Mouse (Mus musculus) limb, embryonic 14.5 days (tissue): Measurements from ENCODE around the gene Gm5089. TPM values are rescaled to one million over a fixed set of nuclear protein-coding genes. Genes with fewer than 3 reads are reported as not detected.
A peak's percentile ranks its signal among the peaks of the same experiment; 100 is the strongest.

ENCODE experiments used
- ATAC-seq: fragments of 200-750 bp; cut with Nextera tagmentation; 2 replicates; pipeline ENCODE4 v1.8.0; 2017; ENCODE audit warnings: low read depth, moderate number of reproducible peaks, moderate TSS enrichment; ENCODE audit not compliant: low FRiP score
- DNase-seq: peaks from one replicate; pipeline ENCODE4 v3.0.0-alpha.2; 2015; ENCODE audit warnings: low spot score
- H3K27ac ChIP-seq: fragments of 300-500 bp; sonication (generic); replicated peaks from 2 replicates; pipeline ENCODE4 v1.5.1; 2014; ENCODE audit warnings: low read depth, mild to moderate bottlenecking, low read length, moderate library complexity, mixed read lengths
- H3K27me3 ChIP-seq: fragments of 300-500 bp; sonication (generic); 2 replicates; pipeline ENCODE4 v1.6.1; 2014; ENCODE audit warnings: low read length, mixed read lengths; ENCODE audit not compliant: control insufficient read depth, insufficient read depth
- H3K36me3 ChIP-seq: fragments of 300-500 bp; sonication (generic); 2 replicates; pipeline ENCODE4 v1.6.1; 2014; ENCODE audit warnings: mild to moderate bottlenecking, low read length, moderate library complexity, mixed read lengths; ENCODE audit not compliant: control insufficient read depth, insufficient read depth
- H3K4me1 ChIP-seq: fragments of 300-500 bp; sonication (generic); 2 replicates; pipeline ENCODE4 v1.6.1; 2014; ENCODE audit warnings: antibody characterized with exemption, low read length, mixed read lengths; ENCODE audit not compliant: control insufficient read depth, insufficient read depth
- H3K4me2 ChIP-seq: fragments of 300-500 bp; sonication (generic); replicated peaks from 2 replicates; pipeline ENCODE4 v1.6.1; 2014; ENCODE audit warnings: low read depth, mild to moderate bottlenecking, low read length, moderate library complexity; ENCODE audit not compliant: severe bottlenecking
- H3K4me3 ChIP-seq: fragments of 300-500 bp; sonication (generic); replicated peaks from 2 replicates; pipeline ENCODE4 v1.5.1; 2014; ENCODE audit warnings: low read length
- H3K9ac ChIP-seq: fragments of 300-500 bp; sonication (generic); 2 replicates; pipeline ENCODE4 v1.6.1; 2014; ENCODE audit warnings: mild to moderate bottlenecking, low read depth, low read length, moderate library complexity; ENCODE audit not compliant: severe bottlenecking
- H3K9me3 ChIP-seq: fragments of 300-500 bp; sonication (generic); 2 replicates; pipeline ENCODE4 v1.6.1; 2016; ENCODE audit warnings: low read length; ENCODE audit not compliant: control insufficient read depth
- POLR2A ChIP-seq: fragments of 200-500 bp; IDR thresholded peaks from 2 replicates; pipeline ENCODE4 v1.8.0; 2012; ENCODE audit warnings: inconsistent platforms, mild to moderate bottlenecking, moderate library complexity, borderline replicate concordance; ENCODE audit not compliant: insufficient read depth, insufficient read length; ENCODE audit errors: extremely low read depth
- WGBS: fragments of 180-500 bp; shearing (Covaris S2); extraction: QIAGEN DNeasy Blood & Tissue Kit; methylation state at CpG from one replicate; pipeline ENCODE4 v1.1.7; 2014; 5-methylcytosine and 5-hydroxymethylcytosine counted together
- polyA plus RNA-seq, 2 experiments: library from polyadenylated mRNA; depleted of rRNA in 1 of 2; stranded (reverse) in 1 of 2; unstranded in 1 of 2; fragments of >200 nt; fragmentation: Nextera tagmentation in 1 of 2; extraction: Ambion mirVana in 1 of 2; gene quantifications; 2 replicates each; pipeline versions ENCODE4 v1.2.1 to v1.2.3; 2012 to 2014

Gm5089 gene
- polyA plus RNA-seq, 2 experiments = not detected

DNA sequence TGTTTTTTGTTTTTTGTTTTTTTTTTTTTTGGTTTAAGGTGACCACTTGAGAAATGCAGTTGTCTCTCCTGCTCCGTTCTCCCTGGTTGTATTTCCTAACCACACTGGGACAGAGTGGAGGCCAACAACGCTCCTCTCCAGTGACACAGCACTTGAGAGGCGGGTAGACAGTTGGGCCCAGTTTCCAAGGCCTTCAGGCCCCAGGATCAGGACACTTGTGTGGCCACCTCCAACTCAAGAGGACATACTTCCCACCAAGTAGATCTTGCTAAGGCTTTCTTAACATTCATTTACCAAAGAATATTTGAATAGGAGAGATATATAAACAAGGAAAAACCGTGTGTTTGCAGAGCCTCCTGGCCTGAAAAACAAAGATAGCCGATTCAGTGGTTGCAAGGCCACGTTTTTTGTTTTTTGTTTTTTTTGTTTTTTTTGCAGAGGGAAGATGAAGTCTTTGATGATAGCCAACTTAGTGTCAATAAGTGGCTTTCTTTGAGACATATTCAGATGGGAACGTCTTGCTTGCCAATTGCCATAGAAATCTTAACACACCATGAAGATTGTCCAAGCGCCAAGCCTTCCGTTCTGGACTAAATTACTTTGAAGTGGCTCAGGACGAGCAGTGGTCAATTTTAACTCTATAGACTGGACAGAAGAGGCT is 4.1 kb upstream of the Gm5089 start:
- WGBS = 72% methylated on average over 10 of the region's 10 CpGs
- DNase-seq = no peak

DNA sequence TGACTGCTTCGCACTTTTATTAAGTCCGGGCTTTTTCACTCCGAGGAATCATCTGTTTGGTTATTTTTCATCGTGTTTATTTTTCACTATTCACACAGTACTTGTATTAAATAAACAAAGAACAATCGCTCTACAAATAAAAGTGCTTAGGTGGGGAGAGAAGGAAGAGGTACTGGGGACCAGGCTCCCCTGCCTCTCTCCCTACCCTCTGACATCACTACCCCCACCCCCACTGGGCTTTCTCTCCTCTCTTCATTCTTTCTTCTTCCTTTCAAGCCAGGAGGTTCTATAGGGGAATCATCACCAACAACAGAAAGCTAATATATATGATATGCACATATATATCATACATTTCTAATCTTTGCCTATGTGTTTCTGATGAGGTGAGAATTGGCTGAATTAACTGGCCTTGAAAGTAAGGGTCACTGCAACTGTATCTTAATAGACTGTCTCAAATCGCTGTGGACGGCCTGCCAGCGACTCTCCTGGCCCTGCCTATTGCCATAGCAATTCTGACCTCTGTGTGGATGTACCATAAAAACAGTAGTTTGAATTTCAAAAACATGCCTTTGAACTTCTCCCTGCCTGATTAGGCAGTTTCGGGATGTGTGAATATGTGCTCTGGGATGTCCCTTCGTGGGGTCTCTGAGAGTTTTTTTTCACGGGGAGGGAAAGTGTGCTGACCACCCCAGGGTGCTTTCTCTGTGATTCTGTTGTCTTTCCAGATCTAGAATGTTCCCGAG is 3.3 kb upstream of the Gm5089 start:
- peak overlapping the region; percentile 38 for H3K4me2 ChIP-seq
- WGBS = 15% methylated on average over 12 of the region's 12 CpGs
- peak overlapping the region; percentile 23 for H3K4me3 ChIP-seq
- DNase-seq (no peak), ATAC-seq (no peak)
- H3K27ac ChIP-seq = no peak overlapping the region
- H3K9me3 ChIP-seq = no peaks in the 10 kb centered on the region
- no peaks in the 10 kb centered on the region for H3K36me3 ChIP-seq
- no peak overlapping the region for H3K9ac ChIP-seq
- H3K27me3 ChIP-seq = peaks cover 63% of the 10 kb centered on the region
- peaks cover 15% of the 10 kb centered on the region for H3K4me1 ChIP-seq
- no peak for TF ChIP-seq POLR2A

More for the DNA sequence above, 4.1 kb upstream of the Gm5089 start:
- Histone ChIP-seq H3K4me1 (peaks cover 15% of the 10 kb centered on the region), H3K9ac (no peak overlapping the region), H3K9me3 (no peaks in the 10 kb centered on the region), H3K36me3 (no peaks in the 10 kb centered on the region), H3K27me3 (peaks cover 55% of the 10 kb centered on the region), H3K4me2 (no peak overlapping the region), H3K27ac (no peak overlapping the region), H3K4me3 (no peak overlapping the region)
- no peak for TF ChIP-seq POLR2A
- ATAC-seq = no peak

DNA sequence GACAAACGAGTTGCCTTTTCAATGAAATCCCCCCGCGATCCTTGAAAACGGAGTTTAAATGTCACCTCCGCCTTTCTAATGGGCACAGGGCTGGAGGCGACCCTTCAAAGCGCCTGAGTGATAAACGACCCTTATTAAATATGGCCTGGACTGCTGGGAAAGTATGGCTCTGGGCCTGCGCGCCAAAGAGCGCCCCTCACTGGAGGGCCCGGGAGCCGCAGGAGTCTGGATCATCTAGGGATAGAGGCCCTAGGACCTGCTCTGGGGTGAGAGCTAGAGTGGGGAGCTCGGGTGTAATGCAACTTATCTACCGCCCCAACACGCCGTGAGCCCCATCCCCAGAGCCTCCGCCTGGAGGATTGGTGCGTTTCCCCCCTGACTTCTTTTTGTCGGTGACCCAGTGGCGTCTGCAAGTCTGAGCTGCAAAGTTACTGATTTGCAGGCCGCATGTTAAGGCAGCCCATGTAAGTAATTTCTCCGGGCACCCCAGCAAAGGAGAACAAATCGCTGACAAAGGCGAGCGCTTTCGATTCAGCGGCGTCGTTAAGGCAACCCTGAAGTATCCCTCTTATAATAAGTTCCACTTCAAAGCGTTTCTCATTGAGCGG is 2.6 kb upstream of the Gm5089 start:
- Histone ChIP-seq H3K27me3 (peaks cover 70% of the 10 kb centered on the region), H3K4me3 (peak overlapping the region; percentile 23), H3K27ac (no peak overlapping the region), H3K9me3 (no peaks in the 10 kb centered on the region), H3K4me1 (peaks cover 15% of the 10 kb centered on the region), H3K9ac (no peak overlapping the region), H3K36me3 (no peaks in the 10 kb centered on the region), H3K4me2 (peak overlapping the region; percentile 38)
- DNase-seq = no peak
- peak; percentile 32; the same call in 1 of the 2 replicates for ATAC-seq
- 5% methylated on average over 32 of the region's 32 CpGs for WGBS
- TF ChIP-seq POLR2A = no peak

DNA sequence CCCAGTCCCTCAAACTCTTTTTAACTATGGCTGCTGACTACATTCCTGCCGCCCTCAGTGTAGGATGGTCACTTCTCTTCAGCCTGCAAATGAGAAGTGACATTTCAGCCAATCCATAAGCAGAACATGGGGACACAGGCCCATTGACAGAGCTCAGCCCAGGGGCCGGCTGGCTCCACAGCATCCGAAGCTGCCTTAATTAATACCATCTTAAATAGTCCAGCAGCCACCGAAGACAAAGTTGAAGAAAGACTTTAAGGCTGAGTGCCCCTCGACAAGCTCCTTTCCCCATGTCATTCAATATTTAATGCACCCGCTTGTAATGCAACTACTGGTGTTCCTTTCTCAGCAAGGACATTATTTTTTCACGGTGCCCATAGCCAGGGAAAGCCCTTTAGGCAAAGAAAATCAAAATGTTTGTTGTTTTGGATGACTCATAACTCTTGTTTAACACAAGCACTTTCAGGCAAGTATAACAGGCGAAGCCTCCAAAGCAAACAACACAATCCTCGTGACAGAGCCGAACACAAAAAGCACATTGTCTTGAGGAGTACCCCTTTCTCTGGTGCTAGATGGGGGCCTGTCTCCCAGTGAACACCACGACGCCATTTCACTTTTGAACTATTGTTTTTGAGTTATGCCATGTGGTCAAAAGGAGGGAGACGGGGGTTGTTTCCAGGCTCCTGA is 1.9 kb upstream of the Gm5089 start:
- no peak for TF ChIP-seq POLR2A
- Histone ChIP-seq H3K4me3 (peak overlapping the region; percentile 23; the same call in 1 of the 2 replicates), H3K9me3 (no peaks in the 10 kb centered on the region), H3K9ac (no peak overlapping the region), H3K4me1 (peaks cover 15% of the 10 kb centered on the region), H3K36me3 (no peaks in the 10 kb centered on the region), H3K27me3 (peaks cover 73% of the 10 kb centered on the region), H3K27ac (no peak overlapping the region), H3K4me2 (peak overlapping the region; percentile 38; the same call in 1 of the 2 replicates)
- 25% methylated on average over 13 of the region's 13 CpGs for WGBS
- DNase-seq (no peak), ATAC-seq (no peak)

DNA sequence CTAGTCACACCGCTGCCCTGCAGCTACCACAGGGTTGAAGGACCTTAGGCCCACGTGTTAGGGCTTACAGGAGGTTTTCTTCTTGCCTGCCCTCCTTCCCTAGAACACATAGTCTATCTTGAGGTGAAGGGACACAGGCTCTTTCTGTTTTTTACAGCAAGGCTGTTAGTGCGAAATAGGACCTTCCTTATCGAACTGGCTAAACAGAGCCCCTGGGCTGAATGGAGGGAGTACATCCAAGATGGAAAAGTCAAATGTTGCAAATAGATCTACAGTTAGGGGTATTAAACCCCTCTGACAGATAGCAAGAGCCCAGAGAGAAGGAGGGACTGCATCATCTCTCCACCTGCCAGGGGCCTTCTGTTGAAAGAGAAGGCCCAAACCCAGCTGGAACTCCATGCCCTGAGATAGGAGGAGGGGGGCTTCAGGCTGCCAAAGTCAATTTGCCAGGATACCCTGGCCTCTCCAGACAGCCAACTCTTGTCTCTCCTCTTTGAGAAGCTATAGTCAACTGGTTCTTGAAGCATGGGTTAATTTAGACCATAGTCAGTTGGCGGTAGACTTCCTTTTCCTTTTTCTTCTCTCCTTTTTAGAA is 733 bp upstream of the Gm5089 start:
- no peak for TF ChIP-seq POLR2A
- Histone ChIP-seq H3K9me3 (no peaks in the 10 kb centered on the region), H3K4me3 (no peak overlapping the region), H3K36me3 (no peaks in the 10 kb centered on the region), H3K4me2 (peak overlapping the region; percentile 62), H3K27ac (no peak overlapping the region), H3K9ac (no peak overlapping the region), H3K27me3 (peaks cover 80% of the 10 kb centered on the region), H3K4me1 (peaks cover 15% of the 10 kb centered on the region)
- WGBS = 59% methylated on average over 5 of the region's 5 CpGs
- ATAC-seq (no peak), DNase-seq (no peak)
